Mouse (Mus musculus): ENCODE data around the gene Snrnp70.
A peak's percentile ranks its signal among the peaks of the same experiment; 100 is the strongest.

The Snrnp70 gene

GRCm38 (mm10) chr7:45334605-45335004 lies 60.9 kb downstream of the Snrnp70 start:
- no peak for DNase-seq

GRCm38 (mm10) chr7:45333431-45333982 lies 62.0 kb downstream of the Snrnp70 start, which contains the start of gene Trpm4:
Gene Trpm4, minus strand, starts transcription at chr7:45333780.
- DNase-seq: peak; percentile 92 to 93

- DNase-seq: peak in 1 of 2 experiments; percentile 45
Observed at GRCm38 (mm10) chr7:45332685-45333425, 62.7 kb downstream of the Snrnp70 start.

- no peak for DNase-seq
Observed at GRCm38 (mm10) chr7:45331502-45331901, 64.0 kb downstream of the Snrnp70 start.

- no peak for DNase-seq
Observed at GRCm38 (mm10) chr7:45328841-45329475, 66.6 kb downstream of the Snrnp70 start.
